Mouse (Mus musculus): ENCODE measurements around the gene Nek1. TPM values are rescaled to one million over a fixed set of nuclear protein-coding genes. Genes with fewer than 3 reads are reported as not detected.

Gene Nek1
- total and polyA plus RNA-seq, 2 experiments from 2014 or later = 3.1 to 6.3 TPM

DNA sequence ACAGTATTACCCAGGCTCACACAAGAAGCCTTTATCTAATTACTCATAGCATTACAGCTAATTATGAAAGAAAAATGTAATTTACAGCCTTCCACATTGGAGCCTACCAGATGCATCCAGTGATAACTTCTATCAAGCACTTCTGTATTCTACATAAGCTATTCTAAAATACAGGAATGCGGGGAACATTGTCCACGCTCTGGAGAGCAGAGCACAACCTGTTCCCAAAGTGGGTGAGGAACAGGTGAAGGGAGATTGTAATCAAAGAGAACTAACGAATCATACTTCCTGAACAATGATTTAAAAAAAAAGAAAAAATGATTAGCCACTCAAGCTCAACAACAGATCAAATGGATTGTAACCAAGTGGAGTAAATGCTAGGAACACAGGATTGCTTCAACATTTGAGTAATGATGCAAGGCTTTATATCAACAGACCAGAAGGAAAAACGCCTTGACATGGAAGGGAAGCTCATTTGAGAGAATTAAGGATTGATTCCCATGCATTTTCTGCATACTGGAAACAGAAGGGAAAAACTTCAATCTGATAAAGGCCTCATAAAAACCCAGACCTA is 139.7 kb downstream of the Nek1 start:
- H3K27ac ChIP-seq (ENCODE audit: low read depth) = no peak overlapping the region
- no peaks in the 10 kb centered on the region; the same call in 1 of the 2 replicates for H3K36me3 ChIP-seq (replicated peaks; ENCODE audit: control insufficient read depth, insufficient read depth, low read length)
- no peak overlapping the region for H3K9ac ChIP-seq (replicated peaks; ENCODE audit: low read depth, low read length)
- no peak overlapping the region for H3K4me2 ChIP-seq (ENCODE audit: low read depth, low read length)
- no peak for DNase-seq (ENCODE audit: low spot score)
- no peaks in the 10 kb centered on the region for H3K27me3 ChIP-seq (ENCODE audit: control insufficient read depth, insufficient read depth, low read length)
- no peaks in the 10 kb centered on the region for H3K4me1 ChIP-seq (ENCODE audit: control insufficient read depth, insufficient read depth)
- no peak for ATAC-seq (ENCODE audit: insufficient read depth, low read depth)
- no peak overlapping the region for H3K4me3 ChIP-seq (ENCODE audit: low read depth, low read length)
- H3K9me3 ChIP-seq (replicated peaks; ENCODE audit: control insufficient read depth, low read length) = no peaks in the 10 kb centered on the region
- WGBS = 82% methylated on average over 4 of the region's 4 CpGs
- TF ChIP-seq CTCF (IDR thresholded peaks at IDR 0.05; ENCODE audit: low read depth) (no peak), EP300 (IDR thresholded peaks at IDR 0.05; ENCODE audit: low read depth) (no peak)

DNA sequence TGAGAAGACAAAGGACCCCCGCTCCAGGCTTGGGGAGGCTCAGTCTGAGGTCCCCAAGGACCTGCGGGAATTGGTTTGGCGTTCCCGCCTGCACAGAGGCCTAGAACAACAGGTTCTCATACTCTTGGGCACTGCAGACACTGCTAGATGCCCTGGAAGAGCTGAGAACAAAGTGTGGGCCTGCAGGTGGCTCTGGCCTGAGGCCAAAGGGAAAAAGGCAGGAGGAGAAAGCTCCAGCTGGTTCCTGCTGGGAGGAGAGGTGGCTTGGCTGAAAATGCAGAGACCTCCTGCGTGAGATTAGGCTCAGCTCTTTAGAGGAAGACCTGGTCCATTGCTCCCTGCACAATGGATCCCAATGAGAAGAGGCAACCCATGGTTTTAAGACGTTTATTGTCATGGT is 148.9 kb downstream of the Nek1 start:
- Histone ChIP-seq H3K27me3 (ENCODE audit: control insufficient read depth, insufficient read depth, low read length) (no peaks in the 10 kb centered on the region), H3K4me2 (ENCODE audit: low read depth, low read length) (no peak overlapping the region), H3K27ac (ENCODE audit: low read depth) (no peak overlapping the region), H3K4me3 (ENCODE audit: low read depth, low read length) (no peak overlapping the region), H3K9ac (replicated peaks; ENCODE audit: low read depth, low read length) (no peak overlapping the region), H3K4me1 (ENCODE audit: control insufficient read depth, insufficient read depth) (no peaks in the 10 kb centered on the region), H3K36me3 (replicated peaks; ENCODE audit: control insufficient read depth, insufficient read depth, low read length) (no peaks in the 10 kb centered on the region), H3K9me3 (replicated peaks; ENCODE audit: control insufficient read depth, low read length) (no peaks in the 10 kb centered on the region)
- TF ChIP-seq CTCF (IDR thresholded peaks at IDR 0.05; ENCODE audit: low read depth) = no peak
- no peak for TF ChIP-seq EP300 (IDR thresholded peaks at IDR 0.05; ENCODE audit: low read depth)
- no peak for DNase-seq (ENCODE audit: low spot score)
- WGBS = 77% methylated on average over 6 of the region's 6 CpGs
- ATAC-seq (ENCODE audit: insufficient read depth, low read depth) = no peak

DNA sequence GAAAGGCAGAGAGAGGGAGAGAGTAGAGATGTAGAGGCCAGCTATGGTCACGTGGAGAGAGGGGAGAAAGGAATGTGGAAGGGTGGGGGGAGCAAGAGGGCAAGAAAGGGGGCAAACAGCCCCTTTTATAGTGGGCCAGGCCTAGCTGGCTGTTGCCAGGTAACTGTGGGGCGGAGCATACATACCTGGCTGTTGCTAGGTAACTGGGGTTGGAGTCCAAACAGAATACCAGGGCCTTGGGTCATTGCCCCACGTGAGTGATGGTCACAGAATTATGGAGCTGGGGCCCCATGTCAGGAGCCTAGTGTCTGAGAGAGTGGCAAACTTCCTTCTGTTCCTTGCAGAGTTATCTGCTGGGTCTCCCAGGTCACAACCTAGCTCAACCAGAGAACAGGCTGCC is 149.3 kb downstream of the Nek1 start:
- Histone ChIP-seq H3K27ac (ENCODE audit: low read depth) (no peak overlapping the region), H3K4me2 (ENCODE audit: low read depth, low read length) (no peak overlapping the region), H3K27me3 (ENCODE audit: control insufficient read depth, insufficient read depth, low read length) (no peaks in the 10 kb centered on the region), H3K9me3 (replicated peaks; ENCODE audit: control insufficient read depth, low read length) (no peaks in the 10 kb centered on the region), H3K4me1 (ENCODE audit: control insufficient read depth, insufficient read depth) (no peaks in the 10 kb centered on the region), H3K36me3 (replicated peaks; ENCODE audit: control insufficient read depth, insufficient read depth, low read length) (no peaks in the 10 kb centered on the region), H3K9ac (replicated peaks; ENCODE audit: low read depth, low read length) (no peak overlapping the region), H3K4me3 (ENCODE audit: low read depth, low read length) (no peak overlapping the region)
- TF ChIP-seq EP300 (IDR thresholded peaks at IDR 0.05; ENCODE audit: low read depth) (no peak), CTCF (IDR thresholded peaks at IDR 0.05; ENCODE audit: low read depth) (no peak)
- 56% methylated on average over 3 of the region's 3 CpGs for WGBS
- DNase-seq (ENCODE audit: low spot score) (no peak), ATAC-seq (ENCODE audit: insufficient read depth, low read depth) (no peak)

DNA sequence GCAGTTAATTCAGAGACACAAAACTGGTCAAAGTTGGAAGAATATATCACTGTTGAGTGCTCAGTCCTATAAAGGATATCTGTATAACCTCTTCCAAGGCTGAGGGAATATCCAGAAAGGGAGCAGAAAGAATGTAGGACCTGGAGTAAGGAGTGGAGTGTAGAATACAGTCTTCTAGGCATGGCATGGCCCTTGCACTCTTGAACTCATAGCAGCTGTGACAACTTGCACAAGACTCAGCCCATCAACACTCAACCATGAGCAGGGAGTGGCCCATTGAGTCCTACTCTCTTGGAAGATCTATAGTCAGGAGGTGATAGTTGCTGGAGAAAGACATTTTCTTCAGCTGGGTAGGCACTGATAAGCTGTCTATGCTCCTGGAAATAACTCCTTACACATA is 149.8 kb downstream of the Nek1 start:
- H3K27ac ChIP-seq (ENCODE audit: low read depth) = no peak overlapping the region
- TF ChIP-seq EP300 (IDR thresholded peaks at IDR 0.05; ENCODE audit: low read depth) (no peak), CTCF (IDR thresholded peaks at IDR 0.05; ENCODE audit: low read depth) (no peak)
- no peak for ATAC-seq (ENCODE audit: insufficient read depth, low read depth)
- H3K4me3 ChIP-seq (ENCODE audit: low read depth, low read length) = no peak overlapping the region
- no peaks in the 10 kb centered on the region for H3K36me3 ChIP-seq (replicated peaks; ENCODE audit: control insufficient read depth, insufficient read depth, low read length)
- no peaks in the 10 kb centered on the region for H3K9me3 ChIP-seq (replicated peaks; ENCODE audit: control insufficient read depth, low read length)
- no peak overlapping the region for H3K9ac ChIP-seq (replicated peaks; ENCODE audit: low read depth, low read length)
- H3K27me3 ChIP-seq (ENCODE audit: control insufficient read depth, insufficient read depth, low read length) = no peaks in the 10 kb centered on the region
- DNase-seq (ENCODE audit: low spot score) = no peak
- H3K4me2 ChIP-seq (ENCODE audit: low read depth, low read length) = no peak overlapping the region
- no peaks in the 10 kb centered on the region for H3K4me1 ChIP-seq (ENCODE audit: control insufficient read depth, insufficient read depth)

DNA sequence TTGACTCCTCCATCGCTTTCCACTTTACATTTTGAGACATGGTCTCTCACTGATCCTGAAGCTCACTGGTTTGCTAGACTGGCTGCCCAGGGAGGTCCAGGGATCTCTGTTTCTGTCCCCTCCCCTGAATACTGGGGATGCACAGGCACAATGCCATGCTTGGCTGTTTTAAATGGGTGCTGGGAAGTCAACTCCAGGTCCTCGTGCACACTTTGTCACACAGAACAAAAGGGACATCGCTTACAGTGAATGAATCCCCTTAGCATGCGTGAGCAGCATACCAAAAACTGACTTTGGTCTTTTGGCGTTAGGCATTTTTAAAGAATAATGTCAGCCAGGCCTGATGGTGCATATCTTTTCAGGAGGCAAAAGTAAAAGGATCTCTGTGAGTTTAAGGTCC is 155.7 kb downstream of the Nek1 start:
- DNase-seq (ENCODE audit: low spot score) (no peak), ATAC-seq (ENCODE audit: insufficient read depth, low read depth) (no peak)
- Histone ChIP-seq H3K27ac (ENCODE audit: low read depth) (no peak overlapping the region), H3K27me3 (ENCODE audit: control insufficient read depth, insufficient read depth, low read length) (no peaks in the 10 kb centered on the region), H3K36me3 (replicated peaks; ENCODE audit: control insufficient read depth, insufficient read depth, low read length) (no peaks in the 10 kb centered on the region), H3K4me1 (ENCODE audit: control insufficient read depth, insufficient read depth) (no peaks in the 10 kb centered on the region), H3K9ac (replicated peaks; ENCODE audit: low read depth, low read length) (no peak overlapping the region), H3K9me3 (replicated peaks; ENCODE audit: control insufficient read depth, low read length) (no peaks in the 10 kb centered on the region), H3K4me3 (ENCODE audit: low read depth, low read length) (no peak overlapping the region), H3K4me2 (ENCODE audit: low read depth, low read length) (no peak overlapping the region)
- WGBS = 81% methylated on average over 5 of the region's 5 CpGs
- TF ChIP-seq CTCF (IDR thresholded peaks at IDR 0.05; ENCODE audit: low read depth) (no peak), EP300 (IDR thresholded peaks at IDR 0.05; ENCODE audit: low read depth) (no peak)

DNA sequence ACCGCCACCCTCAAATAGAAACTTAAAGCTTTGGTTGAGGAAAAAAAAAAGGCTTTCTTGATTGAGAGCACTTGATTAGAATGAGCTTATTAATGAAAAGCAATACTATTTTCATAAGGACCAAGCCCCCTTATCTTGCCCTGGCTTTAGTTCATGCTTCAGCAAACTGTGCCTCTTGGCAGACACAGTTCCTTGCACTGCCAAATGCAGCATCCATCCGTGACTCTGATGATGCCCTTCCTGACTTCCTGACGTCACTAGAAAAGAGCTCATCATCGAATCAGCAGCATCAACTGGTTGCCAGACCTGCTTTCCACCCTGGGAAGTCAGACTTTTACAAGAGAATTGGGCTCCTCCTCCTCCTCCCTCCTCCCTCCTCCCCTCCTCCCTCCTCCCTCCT is 157.6 kb downstream of the Nek1 start:
- ATAC-seq (ENCODE audit: insufficient read depth, low read depth) = no peak
- no peak overlapping the region for H3K4me3 ChIP-seq (ENCODE audit: low read depth, low read length)
- H3K9me3 ChIP-seq (replicated peaks; ENCODE audit: control insufficient read depth, low read length) = no peaks in the 10 kb centered on the region
- no peaks in the 10 kb centered on the region for H3K4me1 ChIP-seq (ENCODE audit: control insufficient read depth, insufficient read depth)
- DNase-seq (ENCODE audit: low spot score) = no peak
- H3K27ac ChIP-seq (ENCODE audit: low read depth) = no peak overlapping the region
- no peak for TF ChIP-seq EP300 (IDR thresholded peaks at IDR 0.05; ENCODE audit: low read depth)
- TF ChIP-seq CTCF (IDR thresholded peaks at IDR 0.05; ENCODE audit: low read depth) = no peak
- H3K27me3 ChIP-seq (ENCODE audit: control insufficient read depth, insufficient read depth, low read length) = no peaks in the 10 kb centered on the region
- WGBS = 50% methylated on average over 4 of the region's 4 CpGs
- H3K4me2 ChIP-seq (ENCODE audit: low read depth, low read length) = no peak overlapping the region
- H3K9ac ChIP-seq (replicated peaks; ENCODE audit: low read depth, low read length) = no peak overlapping the region
- H3K36me3 ChIP-seq (replicated peaks; ENCODE audit: control insufficient read depth, insufficient read depth, low read length) = no peaks in the 10 kb centered on the region

All from heart, postnatal 0 days (tissue).